Mouse (Mus musculus): Measurements from ENCODE around the gene Plcd4. TPM values are rescaled to one million over a fixed set of nuclear protein-coding genes. Genes with fewer than 3 reads are reported as not detected.

The Plcd4 gene
- polyA plus RNA-seq, 1 experiment from 2014 or later: 2.9 TPM

GRCm38 (mm10) chr1:74559061-74559460 lies 16.4 kb downstream of the Plcd4 start:
- H3K4me3 ChIP-seq: no peak overlapping the region
- peaks cover 8% of the 10 kb centered on the region for H3K36me3 ChIP-seq
- no peaks in the 10 kb centered on the region for H3K4me1 ChIP-seq
- no peaks in the 10 kb centered on the region for H3K9me3 ChIP-seq
- WGBS: 81% methylated on average over 5 of the region's 5 CpGs
- no peaks in the 10 kb centered on the region for H3K27me3 ChIP-seq (replicated peaks)
- ATAC-seq (ENCODE audit: low FRiP score, low read depth): no peak
- H3K9ac ChIP-seq: no peak overlapping the region
- no peak overlapping the region for H3K27ac ChIP-seq
- H3K4me2 ChIP-seq (replicated peaks): no peak overlapping the region

- peaks cover 69% of the 10 kb centered on the region for H3K36me3 ChIP-seq
- H3K9ac ChIP-seq: no peak overlapping the region
- WGBS: 79% methylated on average over 6 of the region's 6 CpGs
- no peaks in the 10 kb centered on the region for H3K4me1 ChIP-seq
- H3K9me3 ChIP-seq: no peaks in the 10 kb centered on the region
- ATAC-seq (ENCODE audit: low FRiP score, low read depth): no peak
- no peaks in the 10 kb centered on the region for H3K27me3 ChIP-seq (replicated peaks)
- H3K27ac ChIP-seq: no peak overlapping the region
- H3K4me3 ChIP-seq: no peak overlapping the region
- H3K4me2 ChIP-seq (replicated peaks): no peak overlapping the region
Measured at GRCm38 (mm10) chr1:74565834-74566233, 23.1 kb downstream of the Plcd4 start.

DNA sequence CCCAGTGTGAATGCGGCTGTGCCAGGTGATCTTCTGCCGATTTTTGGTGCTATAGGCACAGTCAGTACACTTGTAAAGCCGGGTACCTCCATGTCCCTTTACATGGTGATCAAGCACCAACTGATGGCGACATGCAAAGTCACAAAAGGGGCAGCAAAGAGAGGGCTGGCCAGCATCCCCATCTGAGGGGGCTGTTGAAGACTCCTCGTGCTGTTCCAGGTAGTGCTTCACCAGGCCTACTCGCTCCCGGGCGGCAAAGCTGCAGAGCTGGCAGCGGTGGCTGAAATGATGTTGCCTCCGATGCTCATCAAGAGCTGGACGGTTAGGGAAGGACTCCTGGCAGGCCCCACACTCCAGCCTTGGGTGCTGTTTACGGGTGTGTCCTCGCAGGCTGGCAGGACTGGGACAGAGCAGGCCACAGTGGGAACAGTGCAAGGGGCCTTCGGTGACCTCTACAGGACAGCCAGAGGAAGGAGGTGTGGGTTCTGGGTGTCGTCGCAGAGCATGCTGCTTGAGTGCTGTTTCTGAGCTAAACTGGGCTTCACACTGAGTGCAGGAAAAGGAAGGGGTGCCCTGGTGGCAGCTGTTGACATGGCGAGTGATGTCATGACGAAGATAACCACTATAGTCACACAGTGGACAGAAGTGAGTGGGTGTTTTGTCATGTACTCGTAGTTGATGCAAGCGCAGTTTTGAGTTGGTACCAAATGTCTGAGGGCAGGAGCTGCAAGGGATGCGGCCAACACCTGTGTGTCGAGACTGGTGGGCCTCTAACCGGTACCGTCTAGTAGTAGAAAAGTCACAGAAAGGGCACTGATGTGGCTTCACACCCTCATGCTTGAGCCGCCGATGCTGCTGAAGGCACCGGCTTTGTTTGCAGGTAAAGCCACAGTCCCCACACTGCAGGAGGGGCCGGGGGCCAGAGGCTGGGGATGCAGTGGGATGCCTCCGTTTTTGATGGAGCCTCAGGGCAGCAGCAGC lies 27.3 kb downstream of the Plcd4 start:
- Histone ChIP-seq H3K27ac (no peak overlapping the region), H3K9ac (no peak overlapping the region), H3K9me3 (no peaks in the 10 kb centered on the region), H3K4me3 (no peak overlapping the region), H3K4me1 (no peaks in the 10 kb centered on the region), H3K27me3 (replicated peaks) (no peaks in the 10 kb centered on the region), H3K4me2 (replicated peaks) (no peak overlapping the region), H3K36me3 (peaks cover 88% of the 10 kb centered on the region)
- no peak for ATAC-seq (ENCODE audit: low FRiP score, low read depth)
- 92% methylated on average over 29 of the region's 29 CpGs for WGBS

DNA sequence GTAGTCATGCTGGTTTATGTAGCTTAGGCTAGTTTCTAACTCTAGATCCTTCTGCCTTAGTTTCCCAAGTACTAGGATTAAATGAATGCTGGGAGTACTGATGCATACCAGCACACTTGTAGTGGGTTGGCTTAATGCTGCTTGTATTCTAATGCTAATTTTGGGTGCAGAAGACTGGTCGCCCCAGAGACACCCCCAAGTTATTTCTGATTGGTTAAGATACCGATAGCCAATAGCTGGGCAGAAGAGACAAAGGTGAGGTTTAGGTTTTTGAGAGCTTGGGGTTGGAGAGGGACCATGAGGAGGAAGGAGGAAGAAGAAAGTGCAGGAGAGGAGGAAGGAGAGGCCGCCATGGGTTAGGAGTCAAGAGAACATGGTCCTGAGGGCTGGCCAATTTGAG lies 39.9 kb downstream of the Plcd4 start:
- H3K36me3 ChIP-seq: peaks cover 38% of the 10 kb centered on the region
- no peak overlapping the region for H3K27ac ChIP-seq
- no peak overlapping the region for H3K4me3 ChIP-seq
- no peak overlapping the region for H3K4me2 ChIP-seq (replicated peaks)
- no peaks in the 10 kb centered on the region for H3K9me3 ChIP-seq
- no peak for ATAC-seq (ENCODE audit: low FRiP score, low read depth)
- peaks cover 15% of the 10 kb centered on the region for H3K4me1 ChIP-seq
- H3K9ac ChIP-seq: no peak overlapping the region
- WGBS: 82% methylated on average over 3 of the region's 3 CpGs
- no peaks in the 10 kb centered on the region for H3K27me3 ChIP-seq (replicated peaks)

DNA sequence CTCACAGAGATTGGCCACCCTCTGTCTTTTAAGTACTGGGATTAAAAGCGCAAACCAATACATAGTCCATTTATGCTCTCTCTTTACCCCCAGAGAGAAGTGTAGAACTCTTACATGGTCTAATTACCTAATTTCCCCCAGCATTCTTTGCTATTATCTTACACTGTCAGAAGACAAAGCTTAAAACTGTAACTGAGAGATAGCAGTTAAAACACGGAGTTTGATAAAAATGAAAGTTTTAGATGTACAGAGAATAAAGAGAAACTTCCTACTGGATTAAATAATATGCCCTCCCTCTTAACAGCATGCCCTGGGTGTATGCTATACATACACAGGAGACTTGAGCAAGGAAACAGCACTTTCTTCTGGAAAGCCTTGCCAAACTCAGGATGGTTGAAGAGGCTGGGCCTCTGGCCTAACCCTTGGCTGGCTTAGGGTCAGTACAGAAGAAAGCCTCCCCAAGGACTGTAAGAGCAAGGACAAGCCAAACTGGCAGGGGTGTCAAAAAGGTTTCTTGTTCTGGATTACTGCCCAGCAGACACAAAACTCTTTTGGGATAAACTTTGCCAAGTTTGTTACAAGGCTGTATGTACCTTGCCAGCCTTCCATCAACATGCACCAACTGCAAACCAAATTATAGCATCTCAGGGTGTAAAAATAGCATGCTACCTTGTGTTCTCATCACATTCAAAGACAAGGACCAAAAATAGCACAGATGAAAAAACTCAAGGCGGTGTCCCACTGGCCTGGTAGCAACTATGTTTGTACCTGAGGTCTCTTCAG lies 42.1 kb downstream of the Plcd4 start:
- Histone ChIP-seq H3K27ac (no peak overlapping the region), H3K27me3 (replicated peaks) (no peaks in the 10 kb centered on the region), H3K36me3 (peaks cover 16% of the 10 kb centered on the region), H3K4me2 (replicated peaks) (no peak overlapping the region), H3K9me3 (no peaks in the 10 kb centered on the region), H3K9ac (no peak overlapping the region), H3K4me3 (no peak overlapping the region), H3K4me1 (peaks cover 20% of the 10 kb centered on the region)
- 95% methylated on average over 3 of the region's 3 CpGs for WGBS
- no peak for ATAC-seq (ENCODE audit: low FRiP score, low read depth)

DNA sequence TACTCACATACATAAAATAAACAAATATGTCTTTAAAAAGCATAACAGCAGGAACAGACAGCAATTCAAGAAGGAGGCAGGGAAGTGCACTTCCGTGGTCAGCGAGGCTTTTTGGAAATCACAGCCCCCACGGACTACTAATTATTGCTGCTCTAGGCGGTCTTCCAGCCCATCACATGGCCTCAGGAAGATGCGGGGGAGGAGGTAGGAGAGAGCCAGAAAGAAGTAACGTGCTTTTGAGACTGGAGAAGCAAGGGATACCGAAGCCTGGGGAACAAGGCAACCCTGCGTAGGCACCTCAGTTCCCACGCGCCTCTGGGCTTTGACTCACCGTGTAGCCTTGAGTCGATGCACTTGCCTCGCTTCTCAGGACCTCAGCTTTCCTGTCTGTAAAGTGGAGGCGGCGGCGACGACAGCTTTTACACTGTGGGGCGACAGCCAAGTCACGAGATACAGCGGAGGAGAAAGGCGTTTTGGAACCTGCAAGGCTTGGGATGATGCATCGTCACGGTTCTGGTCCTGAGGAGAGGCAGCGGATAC lies 44.6 kb downstream of the Plcd4 start:
- 0 out of 2 replicates have a peak overlapping the region, but pooled peaks have one; percentile 28 for H3K27ac ChIP-seq
- H3K9me3 ChIP-seq: no peaks in the 10 kb centered on the region
- H3K4me2 ChIP-seq (replicated peaks): peak overlapping the region; percentile 87
- ATAC-seq (ENCODE audit: low FRiP score, low read depth): no peak; the same call in 1 of the 2 replicates
- no peaks in the 10 kb centered on the region for H3K27me3 ChIP-seq (replicated peaks)
- H3K36me3 ChIP-seq: peaks cover 34% of the 10 kb centered on the region
- peak overlapping the region; percentile 72 for H3K4me3 ChIP-seq
- peaks cover 20% of the 10 kb centered on the region for H3K4me1 ChIP-seq
- under 1% methylated on average over 24 of the region's 24 CpGs for WGBS
- H3K9ac ChIP-seq: peak overlapping the region; percentile 69

DNA sequence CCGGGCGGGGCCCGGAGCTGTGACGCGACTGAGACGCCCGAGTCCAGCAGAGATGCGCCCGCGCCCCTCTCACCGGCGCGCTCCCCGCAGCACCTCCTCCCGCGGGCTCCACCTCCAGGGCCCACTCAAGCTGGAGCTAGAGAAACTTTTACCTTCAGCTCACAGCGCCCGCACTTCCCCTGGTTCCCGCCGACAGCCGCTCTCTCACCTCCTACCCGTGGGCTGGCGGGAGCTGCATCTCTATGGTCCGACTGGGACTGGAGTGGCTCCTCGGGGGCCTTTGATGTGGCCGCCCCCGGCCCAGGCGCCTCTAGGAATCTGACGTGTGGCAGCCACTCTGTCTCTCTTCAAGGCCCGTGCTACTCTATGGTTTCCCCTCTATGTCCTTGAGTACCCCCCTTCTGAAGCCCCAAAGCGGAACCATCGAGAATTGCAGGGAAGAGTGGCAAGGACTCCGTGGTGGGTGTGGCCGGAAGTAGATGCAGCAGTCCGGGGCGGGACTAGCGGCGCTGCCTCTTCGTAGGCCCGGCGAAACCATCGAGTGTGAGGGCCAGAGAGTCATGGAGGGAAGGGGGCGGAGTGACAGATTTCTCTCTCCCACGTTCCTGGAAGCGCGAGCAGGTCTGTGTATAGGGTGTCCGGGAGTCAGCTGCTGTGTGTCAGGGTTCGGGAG lies 45.2 kb downstream of the Plcd4 start, which contains the start of the genes Zfp142 and Bcs1l:
Gene Zfp142, minus strand, starts transcription at position 474 of the 673 bp plus-strand sequence.
Gene Bcs1l, plus strand, starts transcription at position 517 of the 673 bp plus-strand sequence.
- no peaks in the 10 kb centered on the region for H3K9me3 ChIP-seq

DNA sequence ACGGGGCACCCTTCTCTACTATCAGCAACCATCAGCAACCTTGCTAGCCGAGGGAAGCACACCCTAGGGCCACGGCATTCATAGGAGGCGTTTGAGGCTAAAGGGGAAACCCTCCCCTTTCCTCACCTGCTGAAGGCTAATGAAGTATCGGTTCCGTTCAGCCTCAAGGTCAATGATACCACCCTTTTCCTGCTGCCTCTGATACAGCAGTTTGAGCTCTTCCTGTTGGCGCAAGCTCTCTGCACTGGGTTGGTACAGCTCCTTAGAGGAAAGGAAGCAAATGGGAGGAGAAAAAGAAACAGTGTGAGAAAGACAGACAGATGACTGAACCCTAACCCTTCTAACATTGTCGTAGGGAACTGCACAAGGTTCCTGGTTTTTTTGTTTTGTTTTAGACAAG lies 51.7 kb downstream of the Plcd4 start:
- H3K27me3 ChIP-seq (replicated peaks): no peaks in the 10 kb centered on the region
- H3K9me3 ChIP-seq: no peaks in the 10 kb centered on the region
- no peak overlapping the region for H3K4me3 ChIP-seq
- peaks cover 78% of the 10 kb centered on the region for H3K36me3 ChIP-seq
- H3K4me1 ChIP-seq: no peaks in the 10 kb centered on the region
- no peak overlapping the region for H3K9ac ChIP-seq
- 92% methylated on average over 8 of the region's 8 CpGs for WGBS
- H3K4me2 ChIP-seq (replicated peaks): no peak overlapping the region
- no peak overlapping the region for H3K27ac ChIP-seq
- no peak for ATAC-seq (ENCODE audit: low FRiP score, low read depth)

More for the DNA sequence above, 45.2 kb downstream of the Plcd4 start, which contains the start of the genes Zfp142 and Bcs1l:
- H3K4me1 ChIP-seq: peaks cover 20% of the 10 kb centered on the region
- peak; percentile 99 for ATAC-seq (ENCODE audit: low FRiP score, low read depth)
- H3K27me3 ChIP-seq (replicated peaks): no peaks in the 10 kb centered on the region
- peak within 1 kb of the TSS; percentile 87 for H3K4me2 ChIP-seq (replicated peaks)
- H3K36me3 ChIP-seq: peaks cover 32% of the 10 kb centered on the region
- H3K27ac ChIP-seq: peak within 1 kb of the TSS; percentile 28; the same call in 1 of the 2 replicates
- peak within 1 kb of the TSS; percentile 69 for H3K9ac ChIP-seq
- H3K4me3 ChIP-seq: peak within 1 kb of the TSS; percentile 72
- WGBS: under 1% methylated on average over 48 of the region's 48 CpGs

DNA sequence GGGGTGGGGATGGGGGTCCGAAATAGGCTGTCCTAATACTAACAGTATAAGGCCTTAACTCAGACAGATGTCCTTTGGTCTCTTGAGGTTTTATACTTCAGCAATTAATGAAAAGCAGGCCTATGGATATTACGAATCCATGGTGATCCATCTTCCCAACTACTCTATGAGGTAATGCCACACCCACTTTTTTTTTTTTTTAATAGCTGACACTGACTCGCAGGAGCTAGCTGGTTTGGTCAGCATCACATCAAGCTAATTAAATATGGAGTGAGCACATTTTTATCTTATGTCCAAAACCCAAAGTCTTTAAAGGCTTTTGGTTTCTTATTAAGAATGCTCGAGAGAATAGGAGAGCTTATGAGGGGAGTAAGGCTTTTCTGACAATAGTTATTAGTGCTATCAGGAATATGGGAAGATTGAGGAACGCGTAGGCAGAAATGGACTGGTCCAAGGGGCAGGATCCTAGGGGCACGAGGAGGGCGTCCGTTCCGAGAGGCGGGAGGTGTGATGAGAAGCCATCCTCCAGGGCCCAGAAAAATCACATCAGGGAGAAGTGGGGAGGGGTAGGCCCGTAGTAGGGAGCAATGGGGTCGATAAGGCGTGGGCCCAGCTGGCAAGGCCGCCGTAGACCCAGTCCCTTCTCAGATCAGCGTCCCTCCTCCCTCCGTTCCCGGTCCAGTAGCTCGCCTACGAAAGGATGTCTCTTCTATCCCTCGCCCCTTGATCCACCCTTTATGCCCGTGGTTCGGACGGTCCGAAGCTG lies 58.0 kb downstream of the Plcd4 start:
- H3K27me3 ChIP-seq (replicated peaks): no peaks in the 10 kb centered on the region
- H3K9me3 ChIP-seq: no peaks in the 10 kb centered on the region
- H3K9ac ChIP-seq: peak overlapping the region; percentile 79
- H3K4me1 ChIP-seq: peaks cover 12% of the 10 kb centered on the region
- peak; percentile 68 for ATAC-seq (ENCODE audit: low FRiP score, low read depth)
- peak overlapping the region; percentile 76 for H3K4me2 ChIP-seq (replicated peaks)
- H3K36me3 ChIP-seq: peaks cover 36% of the 10 kb centered on the region
- peak overlapping the region; percentile 83 for H3K4me3 ChIP-seq
- WGBS: 9% methylated on average over 26 of the region's 26 CpGs
- H3K27ac ChIP-seq: no peak overlapping the region

- Histone ChIP-seq H3K4me2 (replicated peaks) (peak within 1 kb of the TSS; percentile 76), H3K36me3 (peaks cover 31% of the 10 kb centered on the region), H3K27ac (no peak within 1 kb of the TSS), H3K27me3 (replicated peaks) (no peaks in the 10 kb centered on the region), H3K4me1 (peaks cover 12% of the 10 kb centered on the region), H3K9me3 (no peaks in the 10 kb centered on the region), H3K9ac (peak within 1 kb of the TSS; percentile 79), H3K4me3 (peak within 1 kb of the TSS; percentile 83)
- 8% methylated on average over 25 of the region's 25 CpGs for WGBS
- peak; percentile 90 for ATAC-seq (ENCODE audit: low FRiP score, low read depth)
Measured at GRCm38 (mm10) chr1:74601267-74601962, 58.7 kb downstream of the Plcd4 start, which contains the start of the genes Rnf25 and Stk36. TSS of gene Rnf25 (minus strand) at chr1:74601397. TSS of gene Stk36 (plus strand) at chr1:74601445.

All from neural tube, embryonic 12.5 days (tissue).